Mouse (Mus musculus): ENCODE measurements at regions not wholly inside any gene's neighbourhood (a gene's known extent, or its start where the extent isn't known, plus 50 kb on each side); places are given as distances from the start of the nearest gene placed in this dataset.

- ATAC-seq (replicated peaks; ENCODE audit: low FRiP score, poor library complexity, severe bottlenecking): no peak
Measured at GRCm38 (mm10) chr8:44762731-44763130, 172.5 kb upstream of the Fat1 start.

- ATAC-seq (replicated peaks; ENCODE audit: low FRiP score, poor library complexity, severe bottlenecking): no peak
Measured at GRCm38 (mm10) chr8:44765194-44765593, 170.1 kb upstream of the Fat1 start.

GRCm38 (mm10) chr8:44765677-44766076, 169.6 kb upstream of the Fat1 start:
- ATAC-seq (replicated peaks; ENCODE audit: low FRiP score, poor library complexity, severe bottlenecking): no peak

GRCm38 (mm10) chr8:44766111-44766873, 169.0 kb upstream of the Fat1 start:
- no peak for ATAC-seq (replicated peaks; ENCODE audit: low FRiP score, poor library complexity, severe bottlenecking)

- no peak for ATAC-seq (replicated peaks; ENCODE audit: low FRiP score, poor library complexity, severe bottlenecking)
Measured at GRCm38 (mm10) chr8:44767271-44767670, 168.0 kb upstream of the Fat1 start.

- ATAC-seq (replicated peaks; ENCODE audit: low FRiP score, poor library complexity, severe bottlenecking): no peak
Measured at GRCm38 (mm10) chr8:44779212-44779611, 156.0 kb upstream of the Fat1 start.

GRCm38 (mm10) chr8:44782421-44782820, 152.8 kb upstream of the Fat1 start:
- ATAC-seq (replicated peaks; ENCODE audit: low FRiP score, poor library complexity, severe bottlenecking): no peak

GRCm38 (mm10) chr8:44785161-44785560, 150.1 kb upstream of the Fat1 start:
- no peak for ATAC-seq (replicated peaks; ENCODE audit: low FRiP score, poor library complexity, severe bottlenecking)

GRCm38 (mm10) chr8:44786740-44787139, 148.5 kb upstream of the Fat1 start:
- ATAC-seq (replicated peaks; ENCODE audit: low FRiP score, poor library complexity, severe bottlenecking): no peak

GRCm38 (mm10) chr8:44788290-44788689, 147.0 kb upstream of the Fat1 start:
- ATAC-seq (replicated peaks; ENCODE audit: low FRiP score, poor library complexity, severe bottlenecking): no peak

- ATAC-seq (replicated peaks; ENCODE audit: low FRiP score, poor library complexity, severe bottlenecking): no peak
Measured at GRCm38 (mm10) chr8:44799513-44799912, 135.7 kb upstream of the Fat1 start.

- ATAC-seq (replicated peaks; ENCODE audit: low FRiP score, poor library complexity, severe bottlenecking): no peak
Measured at GRCm38 (mm10) chr8:44800827-44801273, 134.4 kb upstream of the Fat1 start.

- ATAC-seq (replicated peaks; ENCODE audit: low FRiP score, poor library complexity, severe bottlenecking): no peak
Measured at GRCm38 (mm10) chr8:44801604-44802206, 133.5 kb upstream of the Fat1 start.

- ATAC-seq (replicated peaks; ENCODE audit: low FRiP score, poor library complexity, severe bottlenecking): no peak
Measured at GRCm38 (mm10) chr8:44802331-44802730, 132.9 kb upstream of the Fat1 start.

GRCm38 (mm10) chr8:44804414-44805178, 130.7 kb upstream of the Fat1 start:
- ATAC-seq (replicated peaks; ENCODE audit: low FRiP score, poor library complexity, severe bottlenecking): no peak

GRCm38 (mm10) chr8:44805179-44805815, 129.9 kb upstream of the Fat1 start:
- ATAC-seq (replicated peaks; ENCODE audit: low FRiP score, poor library complexity, severe bottlenecking): no peak

GRCm38 (mm10) chr8:44812360-44812759, 122.9 kb upstream of the Fat1 start:
- ATAC-seq (replicated peaks; ENCODE audit: low FRiP score, poor library complexity, severe bottlenecking): no peak

GRCm38 (mm10) chr8:44817532-44818157, 117.6 kb upstream of the Fat1 start:
- ATAC-seq (replicated peaks; ENCODE audit: low FRiP score, poor library complexity, severe bottlenecking): no peak

- no peak for ATAC-seq (replicated peaks; ENCODE audit: low FRiP score, poor library complexity, severe bottlenecking)
Measured at GRCm38 (mm10) chr8:44819270-44819669, 116.0 kb upstream of the Fat1 start.

- ATAC-seq (replicated peaks; ENCODE audit: low FRiP score, poor library complexity, severe bottlenecking): no peak
Measured at GRCm38 (mm10) chr8:44819691-44820090, 115.6 kb upstream of the Fat1 start.
